Mouse (Mus musculus) erythroblast, embryonic 14.5 days (primary cell): ENCODE measurements around the gene Gm11492. TPM values are rescaled to one million over a fixed set of nuclear protein-coding genes. Genes with fewer than 3 reads are reported as not detected.

Experiments used
- H3K27me3 ChIP-seq: 2 replicates; pipeline ENCODE4 v1.6.1; 2012; ENCODE audit warnings: inconsistent platforms; ENCODE audit not compliant: control insufficient read depth
- H3K36me3 ChIP-seq: 2 replicates; pipeline ENCODE4 v1.6.1; 2012; ENCODE audit warnings: mild to moderate bottlenecking, inconsistent platforms; ENCODE audit not compliant: control insufficient read depth
- H3K4me1 ChIP-seq: 2 replicates; pipeline ENCODE4 v1.6.1; 2012; ENCODE audit warnings: inconsistent platforms; ENCODE audit not compliant: control insufficient read depth
- H3K4me3 ChIP-seq: replicated peaks from 2 replicates; pipeline ENCODE3; 2012; ENCODE audit warnings: moderate library complexity, mild to moderate bottlenecking, inconsistent platforms
- H3K9me3 ChIP-seq: 2 replicates; pipeline ENCODE4 v1.6.1; 2012; ENCODE audit warnings: low read length, inconsistent platforms, mixed read lengths; ENCODE audit not compliant: control insufficient read depth
- GATA1 ChIP-seq: IDR thresholded peaks from 2 replicates; pipeline ENCODE4 v1.6.1; 2012; ENCODE audit warnings: low read length, inconsistent platforms, mixed read lengths
- TAL1 ChIP-seq: IDR thresholded peaks from 3 replicates; pipeline ENCODE4 v1.6.1; 2012; ENCODE audit warnings: low read length, inconsistent platforms, mixed read lengths
- polyA plus RNA-seq: library from polyadenylated mRNA; stranded (reverse); fragments of >175 nt; gene quantifications from 2 replicates; pipeline ENCODE4 v1.2.3, GENCODE M21; 2012

The Gm11492 gene
- not detected in 2 replicates for polyA plus RNA-seq

DNA sequence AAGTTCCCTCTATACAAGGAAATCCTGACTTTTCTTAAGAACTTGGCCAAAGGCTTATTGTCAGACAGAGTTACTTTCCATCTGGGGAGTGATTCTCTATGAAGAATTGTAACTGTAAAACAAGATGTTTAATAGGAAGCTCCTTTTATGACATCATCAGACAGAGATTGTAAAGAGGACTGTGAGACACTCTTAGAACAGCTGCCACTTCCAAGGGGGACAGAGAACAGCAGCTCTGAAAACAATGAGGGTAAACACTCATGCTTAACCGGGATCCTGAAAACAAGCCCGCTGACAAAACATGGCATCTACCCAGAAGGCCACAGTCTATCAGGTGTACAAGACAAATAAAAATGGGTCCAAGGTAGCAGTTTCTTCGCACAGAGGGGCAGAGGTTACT, at the start of gene Gm11492:
Gene Gm11492 (plus strand): TSS at position 153 of the 400 bp plus-strand sequence.
- H3K4me3 ChIP-seq: no peak within 1 kb of the TSS
- H3K4me1 ChIP-seq: no peaks in the 10 kb centered on the region
- H3K36me3 ChIP-seq: no peaks in the 10 kb centered on the region
- H3K27me3 ChIP-seq: peaks cover 3% of the 10 kb centered on the region; the same call in 1 of the 2 replicates
- no peak for TF ChIP-seq TAL1
- TF ChIP-seq GATA1: no peak
- no peaks in the 10 kb centered on the region for H3K9me3 ChIP-seq

DNA sequence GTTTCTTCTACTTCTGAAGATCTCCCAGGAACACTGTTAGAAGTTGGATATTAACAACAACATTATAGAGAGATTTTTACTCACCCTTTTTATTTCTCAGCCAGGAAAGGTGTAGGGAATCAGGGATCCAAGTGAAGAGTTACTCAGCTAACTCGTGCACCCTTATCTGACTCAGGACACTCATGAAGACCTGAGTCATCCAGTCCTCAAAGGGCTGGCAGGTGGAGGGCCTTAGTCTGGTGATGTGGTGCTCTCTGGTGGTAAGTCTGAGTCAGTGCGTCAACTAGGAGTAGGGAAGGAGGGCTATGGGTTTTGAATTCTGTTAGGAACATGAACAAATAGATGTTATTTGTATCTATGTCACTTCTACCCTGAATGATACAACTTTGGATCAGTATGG, 47.2 kb upstream of the Gm11492 start:
- H3K4me1 ChIP-seq: peaks cover 15% of the 10 kb centered on the region
- no peak overlapping the region for H3K4me3 ChIP-seq
- H3K9me3 ChIP-seq: no peaks in the 10 kb centered on the region
- H3K27me3 ChIP-seq: no peaks in the 10 kb centered on the region
- peak; percentile 41; the same call in 1 of the 2 replicates for TF ChIP-seq GATA1
- no peak for TF ChIP-seq TAL1
- no peaks in the 10 kb centered on the region for H3K36me3 ChIP-seq

DNA sequence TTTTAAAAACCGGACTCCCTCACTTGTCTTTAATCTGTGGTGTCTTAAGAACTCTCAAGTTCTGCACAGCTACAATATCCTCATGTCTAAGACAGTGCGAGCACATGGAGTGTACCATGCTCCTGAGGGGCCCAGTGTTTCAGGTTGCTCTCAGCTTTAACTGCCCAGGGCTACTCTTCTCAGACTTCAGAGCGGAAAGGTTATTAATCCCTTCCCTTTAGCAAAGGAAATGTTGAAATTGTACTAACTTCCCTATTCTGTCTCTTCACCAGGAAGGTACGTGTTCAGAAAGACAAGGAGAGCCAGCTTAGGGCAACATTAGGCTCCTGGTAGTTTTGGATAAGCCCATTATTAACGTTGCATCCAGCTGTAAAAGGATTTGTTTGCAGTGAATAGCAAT, 43.0 kb upstream of the Gm11492 start:
- Histone ChIP-seq H3K4me3 (no peak overlapping the region), H3K36me3 (no peaks in the 10 kb centered on the region), H3K27me3 (no peaks in the 10 kb centered on the region), H3K9me3 (no peaks in the 10 kb centered on the region), H3K4me1 (peaks cover 15% of the 10 kb centered on the region)
- TF ChIP-seq TAL1 (no peak), GATA1 (no peak)

DNA sequence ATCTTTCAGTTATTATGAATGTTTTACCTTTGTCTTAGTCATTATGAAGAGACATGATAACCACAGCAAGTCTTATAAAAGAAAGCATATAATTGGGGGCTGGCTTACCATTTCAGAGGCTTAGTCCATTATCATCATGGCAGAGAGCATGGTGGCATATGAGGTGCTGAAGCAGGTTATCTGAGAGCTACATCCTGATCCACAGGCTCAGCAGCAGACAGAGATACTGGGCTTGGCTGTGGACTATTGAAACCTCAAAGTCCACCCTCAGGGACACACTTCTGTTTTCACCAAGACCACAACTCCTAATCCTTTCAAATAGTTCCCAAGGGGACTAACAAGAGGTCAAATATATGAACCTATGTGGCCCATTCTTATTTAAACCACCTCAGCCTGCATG, 42.5 kb upstream of the Gm11492 start:
- Histone ChIP-seq H3K9me3 (no peaks in the 10 kb centered on the region), H3K36me3 (no peaks in the 10 kb centered on the region), H3K4me1 (peaks cover 12% of the 10 kb centered on the region), H3K4me3 (no peak overlapping the region), H3K27me3 (no peaks in the 10 kb centered on the region)
- TF ChIP-seq GATA1: no peak
- no peak for TF ChIP-seq TAL1

DNA sequence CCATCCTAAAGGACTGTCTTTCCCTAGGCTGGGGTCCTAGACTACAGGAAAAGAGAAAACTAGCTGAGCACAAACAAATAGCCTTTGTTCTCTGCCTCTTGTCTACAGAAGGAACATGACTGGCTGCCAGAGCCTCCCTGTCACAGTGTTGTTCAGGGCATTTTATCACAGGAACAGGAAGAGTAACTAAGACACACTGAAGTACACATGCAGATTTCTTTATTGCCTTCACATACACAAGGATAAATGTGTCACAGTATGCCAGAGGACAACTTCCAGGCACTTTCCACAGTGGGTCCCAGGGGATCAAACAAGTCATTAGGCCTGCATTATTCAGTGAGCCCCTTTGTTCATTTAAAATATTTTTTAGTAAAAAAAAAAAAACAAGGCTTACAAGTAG, 41.7 kb upstream of the Gm11492 start:
- Histone ChIP-seq H3K4me1 (peaks cover 7% of the 10 kb centered on the region), H3K4me3 (no peak overlapping the region), H3K36me3 (no peaks in the 10 kb centered on the region), H3K9me3 (no peaks in the 10 kb centered on the region), H3K27me3 (no peaks in the 10 kb centered on the region)
- no peak for TF ChIP-seq TAL1
- no peak for TF ChIP-seq GATA1

DNA sequence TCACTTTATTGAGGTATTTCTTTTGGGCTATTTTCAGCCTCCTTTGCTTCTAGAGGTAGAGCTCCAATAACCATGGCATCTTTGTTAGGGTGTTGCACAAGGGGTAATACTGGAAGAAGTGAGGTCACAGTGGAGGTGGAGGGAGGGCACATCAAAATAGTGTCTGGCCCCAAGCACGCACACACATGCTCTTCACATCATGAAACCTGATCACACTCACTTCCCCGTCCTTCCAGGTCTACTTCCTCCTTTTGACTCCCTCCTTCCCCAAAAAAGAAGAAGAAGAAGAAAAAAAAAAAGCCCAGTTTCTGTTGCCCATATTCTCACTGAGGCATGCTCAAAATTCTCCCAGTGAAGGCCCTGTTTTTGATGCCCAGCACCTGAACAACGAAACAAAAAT, 39.1 kb upstream of the Gm11492 start:
- Histone ChIP-seq H3K36me3 (no peaks in the 10 kb centered on the region), H3K4me1 (peaks cover 7% of the 10 kb centered on the region), H3K4me3 (no peak overlapping the region), H3K27me3 (no peaks in the 10 kb centered on the region), H3K9me3 (no peaks in the 10 kb centered on the region)
- TF ChIP-seq GATA1 (no peak), TAL1 (no peak)

DNA sequence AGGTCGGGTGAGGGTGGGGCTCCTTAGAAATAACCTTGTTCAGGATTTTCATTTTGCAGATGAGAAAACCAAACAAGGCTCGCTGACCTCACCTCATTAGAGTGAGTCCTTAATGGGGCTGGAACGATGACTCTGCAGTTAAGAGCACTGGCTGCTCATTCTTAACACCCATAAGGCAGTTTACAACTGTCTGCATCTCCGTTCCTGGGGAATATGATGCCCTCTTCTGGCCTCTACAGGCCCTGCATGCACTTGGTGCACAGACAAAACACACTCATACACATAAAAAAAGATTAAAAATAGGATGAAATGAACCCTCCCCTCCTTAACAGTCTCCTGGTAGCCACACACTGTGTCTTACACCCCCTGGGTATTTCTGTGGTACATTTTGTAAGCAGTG, 38.5 kb upstream of the Gm11492 start:
- peaks cover 7% of the 10 kb centered on the region for H3K4me1 ChIP-seq
- no peak overlapping the region for H3K4me3 ChIP-seq
- no peaks in the 10 kb centered on the region for H3K27me3 ChIP-seq
- no peaks in the 10 kb centered on the region for H3K9me3 ChIP-seq
- TF ChIP-seq TAL1: no peak
- TF ChIP-seq GATA1: no peak
- no peaks in the 10 kb centered on the region for H3K36me3 ChIP-seq

DNA sequence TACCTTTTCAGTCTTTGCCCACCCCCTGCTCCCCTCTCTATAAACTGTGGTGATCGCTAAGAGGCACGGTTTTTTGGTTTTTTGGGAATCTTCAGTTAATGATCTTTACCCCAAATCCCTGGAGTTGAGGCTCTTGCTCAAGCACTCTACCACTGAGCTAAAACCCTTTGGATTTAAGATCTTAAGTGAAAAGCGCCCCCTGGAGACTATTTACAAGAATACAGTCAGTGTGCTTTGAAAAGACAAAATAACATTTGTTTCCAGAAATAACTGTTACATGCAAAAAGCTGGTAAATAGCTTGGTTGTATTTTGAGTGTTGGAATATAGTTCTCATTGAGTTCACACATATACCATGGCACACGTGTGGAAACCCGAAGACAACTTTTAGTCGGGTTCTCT, 34.8 kb upstream of the Gm11492 start:
- H3K9me3 ChIP-seq: no peaks in the 10 kb centered on the region
- no peaks in the 10 kb centered on the region for H3K36me3 ChIP-seq
- no peak overlapping the region for H3K4me3 ChIP-seq
- no peaks in the 10 kb centered on the region for H3K27me3 ChIP-seq
- no peaks in the 10 kb centered on the region for H3K4me1 ChIP-seq
- TF ChIP-seq GATA1 (no peak), TAL1 (no peak)

DNA sequence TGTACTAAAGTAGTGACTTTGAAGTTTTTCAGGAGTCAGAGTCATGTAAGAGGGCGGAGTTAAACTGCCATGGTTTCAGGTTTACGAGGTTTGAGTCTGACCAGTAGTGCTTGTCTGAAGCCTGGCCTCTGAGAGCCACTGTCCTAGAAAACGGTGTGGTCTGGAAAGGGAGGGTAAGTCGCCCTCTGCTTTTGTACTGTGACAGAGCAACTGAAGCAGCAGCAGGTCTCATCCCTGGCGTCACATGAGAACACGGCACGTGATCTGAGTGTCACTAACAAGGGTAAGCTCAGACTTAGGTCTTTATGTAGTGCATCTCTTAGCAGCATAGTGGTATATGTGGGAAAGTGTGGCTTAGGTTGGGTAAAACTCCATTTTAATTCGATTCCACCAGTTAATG, 24.2 kb upstream of the Gm11492 start:
- Histone ChIP-seq H3K4me3 (no peak overlapping the region), H3K4me1 (0 out of 2 replicates have a peak, but pooled peaks cover 1% of the 10 kb centered on the region), H3K36me3 (no peaks in the 10 kb centered on the region), H3K9me3 (no peaks in the 10 kb centered on the region), H3K27me3 (no peaks in the 10 kb centered on the region)
- TF ChIP-seq TAL1 (no peak), GATA1 (no peak)

DNA sequence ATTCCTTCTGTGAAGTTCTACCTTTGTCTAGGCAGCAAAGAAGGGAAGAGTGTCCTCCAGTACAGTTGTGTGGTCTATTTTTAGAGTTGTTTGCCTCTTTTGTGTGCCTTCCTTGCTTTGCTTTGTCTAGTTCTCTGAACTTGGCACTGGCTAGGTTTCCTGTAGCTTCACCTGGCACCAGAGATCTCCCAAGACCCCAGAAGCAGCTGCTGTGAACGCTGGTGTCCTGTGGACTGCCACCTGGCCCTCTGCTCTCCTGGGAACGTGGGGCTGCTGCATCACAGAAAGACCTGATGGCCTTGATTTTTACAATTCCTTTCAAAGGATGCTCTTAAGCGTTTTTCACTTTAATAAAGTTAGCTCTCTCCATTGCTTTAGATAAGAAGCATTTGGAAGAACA, 23.5 kb upstream of the Gm11492 start:
- Histone ChIP-seq H3K36me3 (no peaks in the 10 kb centered on the region), H3K4me3 (no peak overlapping the region), H3K4me1 (0 out of 2 replicates have a peak, but pooled peaks cover 1% of the 10 kb centered on the region), H3K27me3 (no peaks in the 10 kb centered on the region), H3K9me3 (no peaks in the 10 kb centered on the region)
- TF ChIP-seq TAL1 (no peak), GATA1 (no peak)

DNA sequence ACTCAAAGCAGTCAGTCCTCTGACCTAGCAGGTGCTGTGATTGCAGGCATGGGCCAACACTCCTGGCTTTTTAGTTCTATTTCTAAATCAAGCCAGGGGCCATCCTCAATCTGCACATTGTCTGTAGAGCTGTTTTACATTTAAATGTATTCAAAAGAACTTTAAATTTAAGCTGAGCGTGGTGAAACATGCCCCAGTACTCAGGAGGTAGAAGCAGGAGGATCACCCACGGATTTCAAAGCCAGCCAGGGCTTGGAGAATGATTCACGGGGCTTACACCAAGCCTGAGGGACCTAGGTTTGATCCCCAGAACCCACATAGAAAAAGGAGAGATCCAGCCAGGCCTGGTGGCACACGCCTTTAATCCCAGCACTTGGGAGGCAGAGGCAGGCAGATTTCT, 13.1 kb upstream of the Gm11492 start:
- Histone ChIP-seq H3K4me3 (no peak overlapping the region), H3K4me1 (no peaks in the 10 kb centered on the region), H3K27me3 (no peaks in the 10 kb centered on the region), H3K9me3 (no peaks in the 10 kb centered on the region), H3K36me3 (no peaks in the 10 kb centered on the region)
- TF ChIP-seq TAL1 (no peak), GATA1 (no peak)
